Mouse (Mus musculus) frontal cortex, postnatal 14 days (tissue): Measurements from ENCODE around the gene Cers5.
A peak's percentile ranks its signal among the peaks of the same experiment; 100 is the strongest.
"Not testable (repeated sequence)": the region's sequence is repeated elsewhere in the genome, so short reads cannot be mapped to it uniquely, and the experiment has no call there.

Experiments
- DNase-seq, 2 experiments: peaks; one replicate each; pipeline ENCODE4 v3.0.0; 2022; ENCODE audit warnings: low spot score in 2 of 2

Cers5 gene

DNA sequence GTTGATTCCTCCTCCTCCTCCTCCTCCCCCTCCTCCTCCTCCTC lies at the start of gene Cers5:
Gene Cers5, minus strand, starts transcription at position 5 of the 44 bp plus-strand sequence.
- not testable (repeated sequence) for DNase-seq

DNA sequence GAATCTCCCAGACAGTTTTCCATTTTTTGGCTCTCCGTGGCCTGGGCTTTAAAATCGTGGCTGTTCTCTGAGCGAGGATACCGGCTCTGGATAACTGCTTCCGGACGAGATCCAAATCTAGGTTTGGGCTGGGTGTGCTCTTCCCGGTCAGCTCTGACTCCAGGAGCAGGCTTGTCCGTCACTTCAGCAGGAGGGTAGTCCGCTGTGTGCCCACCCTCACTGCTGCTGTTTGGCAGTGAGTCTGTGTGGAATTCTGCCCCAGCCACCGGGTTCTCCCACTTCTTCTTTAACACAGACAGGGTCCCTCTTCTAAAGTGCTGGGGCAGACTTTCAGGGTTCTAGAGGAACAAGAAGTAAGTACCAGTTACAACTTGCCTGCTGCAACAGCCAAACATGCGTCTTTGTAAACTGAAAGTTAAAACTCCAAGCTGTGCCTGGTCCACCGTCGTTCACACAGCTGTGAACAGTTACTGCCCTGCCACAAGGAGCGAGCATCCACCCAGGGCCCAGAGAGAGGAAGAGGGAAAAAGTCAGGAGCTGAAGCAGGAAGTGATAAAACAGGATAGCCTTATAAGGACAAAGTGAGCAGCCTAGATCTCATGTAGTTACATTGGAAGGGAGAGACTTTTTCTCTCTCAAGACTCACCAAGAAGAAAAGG lies 47.1 kb upstream of the Cers5 start:
- no peak for DNase-seq

DNA sequence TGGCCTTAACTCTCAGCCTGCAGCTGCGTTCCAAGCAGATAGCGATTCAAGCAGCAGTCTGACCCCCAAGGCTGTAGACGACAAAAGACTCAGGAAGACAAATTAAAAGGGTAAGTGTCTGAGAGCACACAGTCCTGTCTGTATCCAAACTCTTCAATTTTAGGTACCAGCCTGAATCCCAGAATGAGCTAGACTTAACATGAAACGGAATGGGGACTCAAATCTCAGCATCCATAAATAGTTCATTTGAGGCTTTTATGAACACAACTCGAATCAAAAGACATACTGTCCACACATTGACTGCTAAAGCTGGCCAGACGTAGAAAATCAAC lies 46.4 kb upstream of the Cers5 start:
- DNase-seq, result no peak

- DNase-seq, result no peak
These were observed 45.8 kb upstream of the Cers5 start for GRCm38 (mm10) chr15:99818321-99819108.

GRCm38 (mm10) chr15:99817343-99818235 lies 44.9 kb upstream of the Cers5 start:
- DNase-seq, result no peak

DNA sequence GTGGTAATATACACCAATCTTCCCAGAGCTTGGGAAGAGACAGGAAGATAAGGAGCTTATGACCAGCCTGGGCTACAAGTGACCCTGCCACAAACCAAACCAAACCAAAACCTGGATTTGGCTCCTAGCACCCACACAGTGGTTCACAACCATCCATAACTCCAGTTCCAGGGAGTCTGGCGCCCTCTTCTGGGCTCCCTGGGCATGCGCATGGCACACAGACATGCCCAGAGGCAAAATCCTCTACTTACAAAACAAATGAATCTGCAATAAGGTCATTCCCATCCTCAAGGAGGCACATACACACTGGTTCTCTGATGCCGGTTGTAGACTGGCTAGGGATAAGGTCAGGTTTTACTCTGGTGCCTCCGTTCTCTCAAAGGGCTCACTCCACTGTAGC lies 43.3 kb upstream of the Cers5 start:
- no peak for DNase-seq

- no peak for DNase-seq
These were observed 42.0 kb upstream of the Cers5 start for GRCm38 (mm10) chr15:99814554-99815260.

- DNase-seq, result no peak
These were observed 41.0 kb upstream of the Cers5 start for GRCm38 (mm10) chr15:99813639-99814038.

DNA sequence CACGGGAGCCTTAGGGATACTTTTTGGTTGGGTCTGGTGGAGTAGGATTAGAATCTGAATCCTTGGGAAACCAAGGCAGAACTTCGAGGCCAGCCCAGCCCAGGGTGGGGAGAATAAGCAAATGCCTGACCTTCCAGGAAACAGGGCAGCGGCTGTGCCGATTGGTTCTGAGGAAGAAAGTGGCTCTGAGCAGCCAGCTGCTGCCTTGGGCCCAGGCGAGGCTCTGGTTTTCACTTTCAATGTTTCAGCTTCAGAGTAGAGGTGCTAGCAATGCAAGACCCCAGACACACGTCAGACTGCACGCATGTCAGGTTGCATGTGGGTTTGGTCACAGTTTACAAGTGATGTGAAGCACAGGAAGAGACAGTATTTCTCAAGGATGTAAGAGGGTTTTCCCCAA lies 39.4 kb upstream of the Cers5 start:
- DNase-seq, result no peak

DNA sequence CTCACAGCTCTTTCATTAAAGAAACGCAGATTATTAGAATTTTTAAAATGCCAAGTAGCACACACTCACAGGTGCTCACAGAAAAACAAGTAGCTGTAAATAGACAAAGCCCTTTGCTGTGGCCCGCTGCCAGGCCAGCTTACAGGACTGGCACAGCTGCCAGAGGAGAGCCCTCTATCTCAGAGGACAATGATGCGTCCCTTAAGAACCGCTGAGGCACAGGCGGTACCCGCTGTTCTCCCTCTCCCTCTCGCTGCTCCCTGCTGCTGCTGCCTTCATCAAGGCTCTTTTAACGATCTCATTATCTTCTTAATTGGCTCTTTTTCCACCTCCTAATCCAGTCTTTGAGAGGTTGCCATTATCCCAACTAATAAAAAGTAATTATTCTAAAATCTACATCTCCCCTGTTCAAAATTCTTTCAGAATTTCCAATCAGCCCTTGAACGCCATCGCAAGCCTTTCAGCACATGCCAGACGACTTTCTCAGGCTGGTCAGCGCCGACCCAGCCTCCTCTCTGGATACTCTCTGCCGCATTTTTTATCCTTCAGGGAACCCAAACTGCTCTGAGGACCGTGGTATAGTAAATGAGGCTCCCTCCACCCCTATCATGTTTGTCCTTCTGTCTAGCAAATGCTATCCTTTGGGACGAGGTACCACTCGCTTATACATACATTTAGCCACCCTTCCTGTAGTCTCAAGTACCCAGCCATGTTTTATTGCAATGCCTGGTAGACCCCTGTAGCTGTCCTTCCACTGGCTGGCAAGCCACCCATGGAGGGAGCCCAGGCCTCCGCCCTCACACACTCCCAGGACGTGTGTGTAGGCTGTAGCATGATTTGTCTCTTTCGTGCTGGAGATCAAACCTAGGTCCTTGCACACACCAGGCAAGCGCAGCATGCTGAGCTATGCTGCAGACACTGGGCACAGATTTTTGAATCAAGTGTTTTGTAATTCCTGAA lies 35.4 kb upstream of the Cers5 start:
- DNase-seq, result peak; percentile 36 to 37

GRCm38 (mm10) chr15:99806171-99806570 lies 33.5 kb upstream of the Cers5 start:
- DNase-seq, result no peak

DNA sequence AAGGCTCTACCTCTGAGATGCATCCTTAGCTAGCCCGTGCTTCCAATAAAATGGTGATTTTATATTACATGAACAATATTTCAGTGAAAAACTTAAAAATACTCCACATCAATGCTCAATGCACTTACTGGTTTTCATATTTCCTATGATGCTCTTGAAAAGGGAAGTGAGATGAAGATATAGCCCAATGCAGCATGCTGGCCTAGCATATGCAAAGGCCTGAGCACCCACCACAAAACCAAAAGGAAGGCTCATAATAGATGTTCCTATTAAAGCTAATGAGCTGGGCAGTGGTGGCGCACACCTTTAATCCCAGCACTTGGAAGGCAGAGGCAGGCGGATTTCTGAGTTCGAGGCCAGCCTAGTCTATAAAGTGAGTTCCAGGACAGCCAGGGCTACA lies 33.0 kb upstream of the Cers5 start:
- no peak for DNase-seq

DNA sequence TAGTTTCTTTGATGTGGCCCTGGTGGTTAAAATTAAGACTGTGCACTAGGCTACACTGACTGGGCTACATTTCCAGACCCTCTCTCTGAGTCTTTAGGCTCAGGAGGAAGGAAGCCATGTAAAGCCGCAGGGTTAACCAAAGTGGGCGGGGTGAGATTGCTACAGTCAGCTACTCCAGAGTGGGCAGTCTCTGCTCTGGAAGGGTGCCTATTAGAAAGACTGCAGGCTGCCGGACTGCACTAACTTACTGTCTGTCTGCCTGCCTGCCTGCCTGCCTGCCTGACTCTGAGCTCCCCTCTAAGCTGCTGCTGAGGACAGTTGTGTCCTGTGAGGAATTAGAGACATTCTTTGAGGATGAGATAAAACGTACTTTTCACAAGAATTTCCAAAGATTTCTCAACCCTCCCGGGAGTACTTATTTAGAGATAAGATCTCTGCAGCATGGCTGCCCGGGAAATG lies 30.5 kb upstream of the Cers5 start:
- no peak for DNase-seq

- DNase-seq, result no peak
These were observed 29.3 kb upstream of the Cers5 start for GRCm38 (mm10) chr15:99801885-99802572.

DNA sequence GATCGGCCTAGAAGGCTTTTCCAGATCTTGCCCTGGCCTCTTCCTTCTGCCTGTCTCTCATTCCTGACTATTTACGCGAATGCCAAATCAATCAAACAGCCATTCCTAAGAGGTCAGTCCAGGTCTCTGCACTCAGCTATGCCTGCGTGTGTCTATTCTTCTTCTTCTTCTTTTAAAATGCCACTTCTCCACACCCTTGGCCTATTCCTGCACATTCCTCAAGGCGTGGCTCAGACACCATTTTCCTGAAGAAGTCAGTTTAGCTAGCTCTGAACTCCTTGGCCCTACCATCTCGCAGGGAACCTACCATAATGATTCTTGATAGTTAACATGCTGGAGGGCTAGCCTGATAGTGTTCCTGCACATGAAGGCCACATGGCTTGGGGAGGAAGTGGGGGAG lies 27.0 kb upstream of the Cers5 start:
- no peak for DNase-seq

DNA sequence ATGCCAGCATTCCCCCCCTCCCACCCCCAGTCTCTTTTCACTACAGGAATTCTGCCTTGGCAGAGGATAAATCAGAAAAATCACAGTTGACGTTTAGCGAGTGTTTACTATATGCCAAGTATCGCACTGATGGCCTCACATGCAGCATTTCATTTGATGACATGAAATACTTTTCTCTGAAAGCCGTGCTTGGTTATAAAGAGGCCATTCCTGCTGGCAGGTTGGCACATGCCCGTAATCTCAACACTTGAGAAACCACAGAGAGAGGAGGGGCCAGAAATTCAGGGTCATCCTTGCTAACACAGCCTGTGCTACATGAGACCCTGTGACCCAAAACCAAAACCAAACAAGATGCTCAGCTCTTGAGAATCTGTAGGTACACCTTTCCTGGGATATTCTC lies 25.2 kb upstream of the Cers5 start:
- DNase-seq, result no peak

DNA sequence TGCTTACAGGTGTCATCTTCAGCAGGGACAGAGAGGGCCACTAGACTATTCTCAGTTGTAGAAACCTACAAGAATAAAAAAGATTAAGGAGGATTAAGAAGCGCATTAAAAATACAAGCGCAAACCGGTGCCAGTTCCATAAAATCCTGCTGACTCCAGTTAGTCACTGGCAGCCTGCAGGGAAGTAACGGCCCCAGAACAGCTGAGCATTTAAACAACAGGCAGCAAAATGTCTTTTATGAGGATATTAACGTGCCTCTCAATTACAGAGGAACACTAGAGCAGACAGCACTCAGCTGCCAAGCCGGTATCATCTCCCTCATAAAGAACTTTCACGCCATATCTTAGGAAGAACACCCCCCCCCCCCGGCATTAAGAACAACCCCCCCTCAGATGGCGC lies 24.1 kb upstream of the Cers5 start:
- DNase-seq, result no peak

DNA sequence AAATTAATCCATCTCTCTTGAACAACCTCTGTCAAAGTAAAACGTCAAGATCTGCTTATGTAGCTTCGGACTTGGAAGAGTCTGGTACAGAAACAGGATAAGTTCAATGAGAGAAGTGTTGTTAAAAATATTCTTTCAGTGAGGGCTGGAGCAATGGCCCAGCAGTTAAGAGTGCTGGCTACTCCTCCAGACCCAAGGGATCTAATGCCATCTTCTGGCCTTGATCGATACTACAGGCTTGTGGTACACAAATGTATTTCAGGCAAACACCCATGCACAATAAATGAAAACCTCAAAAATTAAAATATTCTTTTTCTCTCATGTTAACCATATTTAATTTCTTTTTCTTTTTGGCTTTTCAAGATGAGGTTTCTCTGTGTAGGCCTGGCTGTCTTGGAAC lies 23.4 kb upstream of the Cers5 start:
- DNase-seq, result no peak

DNA sequence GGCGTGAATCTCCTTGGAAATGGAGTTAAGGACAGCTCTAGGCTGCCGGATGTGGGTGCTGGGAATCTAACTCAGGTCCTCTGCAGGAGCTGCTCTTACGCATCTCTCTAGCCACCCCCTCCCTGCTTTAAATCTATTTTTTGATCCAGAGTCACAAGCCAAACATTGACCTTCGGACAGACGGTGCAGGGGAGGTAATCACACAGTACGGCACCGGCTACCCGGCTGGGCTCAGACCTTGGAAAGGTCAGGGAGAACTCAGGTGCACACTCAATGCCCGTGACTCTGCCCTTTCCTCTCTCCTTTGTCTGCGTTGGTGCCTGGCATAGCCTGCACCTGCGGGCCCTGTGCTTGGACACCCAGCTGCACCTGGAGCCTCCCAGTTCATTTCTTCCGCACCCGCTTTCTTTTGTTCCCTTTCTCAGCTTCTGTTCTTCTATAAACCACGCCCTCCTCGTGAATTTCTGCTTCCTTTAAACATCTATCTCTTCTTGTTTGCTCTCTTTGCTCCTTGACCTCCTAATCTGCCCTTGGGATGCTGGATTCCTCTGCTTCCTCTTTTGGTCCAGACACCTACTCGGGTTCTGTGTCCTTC lies 19.6 kb upstream of the Cers5 start:
- DNase-seq, result no peak

- DNase-seq, result no peak
These were observed 18.3 kb upstream of the Cers5 start for GRCm38 (mm10) chr15:99791003-99791402.
